Mouse (Mus musculus) right cerebral cortex, postnatal 36 days (tissue): ENCODE measurements around the gene Ppp2r5d.
A peak's percentile ranks its signal among the peaks of the same experiment; 100 is the strongest.

Source experiments
- DNase-seq, 2 experiments: peaks; one replicate each; pipeline ENCODE4 v3.0.0; 2022; ENCODE audit warnings: low spot score in 2 of 2, mixed read lengths in 1 of 2

The Ppp2r5d gene

GRCm38 (mm10) chr17:46645561-46646321 is 59.2 kb downstream of the Ppp2r5d start, which contains the start of the genes Klc4 and Mrpl2:
Klc4 (minus strand) TSS chr17:46646022.
Mrpl2 (plus strand) TSS chr17:46646229.
- DNase-seq: peak; percentile 98 to 99

GRCm38 (mm10) chr17:46644916-46645475 is 59.9 kb downstream of the Ppp2r5d start:
- DNase-seq: no peak

- no peak for DNase-seq
Measured at GRCm38 (mm10) chr17:46644152-46644805, 60.6 kb downstream of the Ppp2r5d start.

- no peak for DNase-seq
Measured at GRCm38 (mm10) chr17:46642060-46642459, 62.9 kb downstream of the Ppp2r5d start.

GRCm38 (mm10) chr17:46639929-46640328 is 65.0 kb downstream of the Ppp2r5d start:
- no peak for DNase-seq

GRCm38 (mm10) chr17:46636831-46637523 is 67.9 kb downstream of the Ppp2r5d start:
- no peak for DNase-seq
